Mouse (Mus musculus): ENCODE data around the gene Mnd1. TPM values are rescaled to one million over a fixed set of nuclear protein-coding genes. Genes with fewer than 3 reads are reported as not detected.
A peak's percentile ranks its signal among the peaks of the same experiment; 100 is the strongest.

Mnd1 gene
- polyA plus RNA-seq, 1 experiment from 2014 or later, result 13.6 TPM

DNA sequence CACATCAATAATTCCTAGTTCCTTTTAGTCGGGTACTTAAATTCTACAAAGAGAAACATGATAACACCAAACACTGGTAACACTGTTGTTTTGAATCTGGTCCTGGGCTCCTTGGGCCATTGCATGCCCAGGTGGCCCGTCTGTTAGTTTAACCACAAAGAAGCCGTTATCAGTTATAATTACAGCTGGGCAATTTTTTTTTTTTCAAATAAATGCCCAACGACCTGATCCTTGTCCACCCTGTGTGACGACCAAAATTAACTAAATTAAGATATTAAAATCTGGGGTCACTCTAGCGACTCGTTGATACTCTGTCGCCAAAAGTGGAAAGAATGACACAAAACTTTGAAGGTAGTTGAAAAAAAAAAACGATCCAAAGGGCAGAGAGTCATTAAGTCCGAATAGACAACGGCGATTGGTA is 855 bp downstream of the Mnd1 start:
- H3K27me3 ChIP-seq (replicated peaks; ENCODE audit: control insufficient read depth, insufficient read depth, low read length), result no peaks in the 10 kb centered on the region
- WGBS, result 9% methylated on average over 12 of the region's 12 CpGs
- H3K4me1 ChIP-seq (replicated peaks; ENCODE audit: control insufficient read depth, insufficient read depth, low read length), result 0 out of 2 replicates have a peak, but pooled peaks cover 5% of the 10 kb centered on the region
- peak overlapping the region; percentile 60; the same call in 1 of the 2 replicates for H3K4me3 ChIP-seq (ENCODE audit: low read depth, low read length)
- H3K36me3 ChIP-seq (ENCODE audit: control insufficient read depth, insufficient read depth, low read length), result 0 out of 2 replicates have a peak, but pooled peaks cover under 1% of the 10 kb centered on the region
- peak overlapping the region; percentile 98 for H3K4me2 ChIP-seq (ENCODE audit: low read length)
- ATAC-seq (replicated peaks; ENCODE audit: low FRiP score, low TSS enrichment, low read depth) (no peak), DNase-seq (ENCODE audit: low spot score) (peak; percentile 56)
- no peak overlapping the region for H3K9ac ChIP-seq (ENCODE audit: low read length)
- H3K27ac ChIP-seq (ENCODE audit: low read depth), result no peak overlapping the region
- no peaks in the 10 kb centered on the region; the same call in 1 of the 2 replicates for H3K9me3 ChIP-seq (ENCODE audit: control insufficient read depth, low read length)

DNA sequence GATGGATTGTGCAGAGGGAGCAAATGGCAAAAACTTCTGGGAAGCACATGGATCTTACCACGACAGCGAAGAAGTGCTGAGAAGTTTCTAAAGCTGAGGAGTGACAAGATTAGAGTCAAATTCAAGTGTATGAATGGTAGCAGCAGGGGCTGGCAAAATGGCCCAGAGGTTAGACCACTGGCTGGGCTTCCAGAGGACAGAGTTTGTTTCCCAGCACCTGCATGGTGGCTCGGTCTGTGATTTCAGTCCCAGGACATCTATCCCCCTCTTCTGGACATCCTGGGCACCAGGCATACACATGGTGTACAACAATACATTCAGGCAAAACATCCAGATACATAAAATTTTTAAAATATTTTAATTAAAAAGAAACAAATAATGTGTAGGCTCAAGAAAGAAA is 5.8 kb downstream of the Mnd1 start:
- Histone ChIP-seq H3K27me3 (replicated peaks; ENCODE audit: control insufficient read depth, insufficient read depth, low read length) (no peaks in the 10 kb centered on the region), H3K9ac (ENCODE audit: low read length) (no peak overlapping the region), H3K4me3 (ENCODE audit: low read depth, low read length) (no peak overlapping the region), H3K4me2 (ENCODE audit: low read length) (no peak overlapping the region), H3K27ac (ENCODE audit: low read depth) (no peak overlapping the region), H3K9me3 (ENCODE audit: control insufficient read depth, low read length) (peaks cover 2% of the 10 kb centered on the region; the same call in 1 of the 2 replicates), H3K36me3 (ENCODE audit: control insufficient read depth, insufficient read depth, low read length) (no peaks in the 10 kb centered on the region), H3K4me1 (replicated peaks; ENCODE audit: control insufficient read depth, insufficient read depth, low read length) (0 out of 2 replicates have a peak, but pooled peaks cover 5% of the 10 kb centered on the region)
- DNase-seq (ENCODE audit: low spot score) (peak; percentile 16), ATAC-seq (replicated peaks; ENCODE audit: low FRiP score, low TSS enrichment, low read depth) (no peak)
- WGBS, result 95% methylated on average over 3 of the region's 3 CpGs

DNA sequence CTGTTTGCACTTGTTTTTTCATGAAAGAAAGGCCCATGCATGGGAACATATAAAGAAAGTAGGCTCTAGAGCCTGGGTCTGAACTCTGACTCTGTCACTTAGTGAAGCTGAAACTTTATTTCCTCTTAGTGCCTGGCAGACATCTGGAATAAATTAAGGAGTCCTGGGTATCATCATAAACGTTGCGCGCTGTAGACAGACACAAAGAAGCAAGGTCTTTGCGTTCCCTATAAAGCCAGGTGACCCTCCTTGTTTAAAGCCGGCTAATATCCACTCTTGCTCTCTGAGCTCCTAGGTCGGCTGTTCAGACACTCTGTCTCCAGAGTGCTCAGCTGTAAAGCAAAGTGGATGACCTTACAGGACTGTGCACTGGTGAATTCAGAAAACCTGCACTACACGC is 14.6 kb downstream of the Mnd1 start:
- ATAC-seq (replicated peaks; ENCODE audit: low FRiP score, low TSS enrichment, low read depth) (no peak), DNase-seq (ENCODE audit: low spot score) (no peak)
- Histone ChIP-seq H3K4me3 (ENCODE audit: low read depth, low read length) (no peak overlapping the region), H3K9me3 (ENCODE audit: control insufficient read depth, low read length) (no peaks in the 10 kb centered on the region), H3K9ac (ENCODE audit: low read length) (no peak overlapping the region), H3K36me3 (ENCODE audit: control insufficient read depth, insufficient read depth, low read length) (no peaks in the 10 kb centered on the region), H3K27ac (ENCODE audit: low read depth) (no peak overlapping the region), H3K4me2 (ENCODE audit: low read length) (no peak overlapping the region), H3K4me1 (replicated peaks; ENCODE audit: control insufficient read depth, insufficient read depth, low read length) (no peaks in the 10 kb centered on the region), H3K27me3 (replicated peaks; ENCODE audit: control insufficient read depth, insufficient read depth, low read length) (no peaks in the 10 kb centered on the region)
- 28% methylated on average over 7 of the region's 7 CpGs for WGBS

DNA sequence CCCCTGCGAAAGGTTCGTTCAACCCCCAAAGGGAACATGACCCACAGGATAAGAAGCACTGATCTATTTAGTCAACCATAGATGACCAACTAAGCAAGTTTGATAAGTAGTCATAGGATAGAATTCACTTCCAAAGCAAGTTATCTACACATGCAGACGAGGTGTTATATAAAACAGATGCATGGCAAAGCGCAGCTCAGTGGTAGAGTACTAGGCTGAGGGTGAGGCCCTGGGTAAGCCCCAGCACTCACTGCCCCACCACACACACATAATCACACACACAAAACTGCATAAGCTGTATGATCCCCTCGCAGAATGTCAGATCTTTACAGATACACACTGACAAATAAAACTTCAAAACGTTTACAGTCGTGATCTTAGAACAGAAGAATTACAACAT is 19.1 kb downstream of the Mnd1 start:
- WGBS, result 70% methylated on average over 7 of the region's 7 CpGs
- Histone ChIP-seq H3K27ac (ENCODE audit: low read depth) (no peak overlapping the region), H3K36me3 (ENCODE audit: control insufficient read depth, insufficient read depth, low read length) (no peaks in the 10 kb centered on the region), H3K4me2 (ENCODE audit: low read length) (no peak overlapping the region), H3K27me3 (replicated peaks; ENCODE audit: control insufficient read depth, insufficient read depth, low read length) (no peaks in the 10 kb centered on the region), H3K4me3 (ENCODE audit: low read depth, low read length) (no peak overlapping the region), H3K9ac (ENCODE audit: low read length) (no peak overlapping the region), H3K9me3 (ENCODE audit: control insufficient read depth, low read length) (no peaks in the 10 kb centered on the region), H3K4me1 (replicated peaks; ENCODE audit: control insufficient read depth, insufficient read depth, low read length) (no peaks in the 10 kb centered on the region)
- ATAC-seq (replicated peaks; ENCODE audit: low FRiP score, low TSS enrichment, low read depth), result no peak
- DNase-seq (ENCODE audit: low spot score), result no peak

DNA sequence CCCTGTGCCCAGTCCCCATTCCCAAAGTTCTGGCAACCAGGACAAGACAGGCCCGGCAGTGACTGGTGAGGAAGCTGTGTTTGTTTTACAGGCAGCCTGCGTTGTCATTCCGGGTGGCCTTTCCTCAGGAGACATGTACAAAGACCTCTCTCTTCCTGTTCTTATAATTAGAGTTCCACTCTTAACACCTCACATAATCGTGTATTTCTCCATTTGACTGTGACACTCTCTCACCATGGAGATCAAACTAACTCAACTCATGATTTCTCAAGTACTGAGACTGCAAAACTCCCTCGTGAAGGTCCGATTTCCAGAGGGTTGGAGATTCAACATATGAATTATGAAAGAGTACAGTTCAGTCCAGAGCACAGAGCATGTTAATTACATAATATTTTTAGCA is 19.7 kb downstream of the Mnd1 start:
- no peaks in the 10 kb centered on the region for H3K27me3 ChIP-seq (replicated peaks; ENCODE audit: control insufficient read depth, insufficient read depth, low read length)
- H3K4me1 ChIP-seq (replicated peaks; ENCODE audit: control insufficient read depth, insufficient read depth, low read length), result peaks cover 4% of the 10 kb centered on the region; the same call in 1 of the 2 replicates
- DNase-seq (ENCODE audit: low spot score) (no peak), ATAC-seq (replicated peaks; ENCODE audit: low FRiP score, low TSS enrichment, low read depth) (no peak)
- WGBS, result 66% methylated on average over 6 of the region's 6 CpGs
- H3K9ac ChIP-seq (ENCODE audit: low read length), result no peak overlapping the region
- no peak overlapping the region for H3K4me3 ChIP-seq (ENCODE audit: low read depth, low read length)
- H3K9me3 ChIP-seq (ENCODE audit: control insufficient read depth, low read length), result no peaks in the 10 kb centered on the region
- H3K4me2 ChIP-seq (ENCODE audit: low read length), result no peak overlapping the region
- H3K36me3 ChIP-seq (ENCODE audit: control insufficient read depth, insufficient read depth, low read length), result no peaks in the 10 kb centered on the region
- no peak overlapping the region for H3K27ac ChIP-seq (ENCODE audit: low read depth)

DNA sequence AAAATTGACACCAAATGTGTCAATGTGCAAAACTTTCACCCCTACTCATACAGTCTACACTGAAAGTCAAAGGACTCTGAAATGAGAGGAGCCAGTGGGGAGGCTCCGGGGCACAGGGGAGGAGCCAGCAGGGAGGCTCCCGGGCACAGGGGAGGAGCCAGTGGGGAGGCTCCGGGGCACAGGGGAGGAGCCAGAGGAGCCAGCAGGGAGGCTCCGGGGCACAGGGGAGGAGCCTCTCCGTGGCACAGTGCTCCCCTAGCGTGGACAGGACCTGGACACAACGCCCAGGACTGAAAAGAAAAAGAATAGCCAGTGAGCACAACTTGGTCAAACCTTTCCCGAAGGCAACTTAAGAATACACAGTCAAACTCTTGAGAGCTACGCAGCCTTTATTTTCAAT is 20.2 kb downstream of the Mnd1 start:
- Histone ChIP-seq H3K27ac (ENCODE audit: low read depth) (no peak overlapping the region), H3K4me3 (ENCODE audit: low read depth, low read length) (no peak overlapping the region), H3K9me3 (ENCODE audit: control insufficient read depth, low read length) (no peaks in the 10 kb centered on the region), H3K4me2 (ENCODE audit: low read length) (no peak overlapping the region), H3K4me1 (replicated peaks; ENCODE audit: control insufficient read depth, insufficient read depth, low read length) (peaks cover 8% of the 10 kb centered on the region; the same call in 1 of the 2 replicates), H3K9ac (ENCODE audit: low read length) (no peak overlapping the region), H3K36me3 (ENCODE audit: control insufficient read depth, insufficient read depth, low read length) (no peaks in the 10 kb centered on the region), H3K27me3 (replicated peaks; ENCODE audit: control insufficient read depth, insufficient read depth, low read length) (no peaks in the 10 kb centered on the region)
- DNase-seq (ENCODE audit: low spot score) (no peak), ATAC-seq (replicated peaks; ENCODE audit: low FRiP score, low TSS enrichment, low read depth) (no peak)
- WGBS, result 44% methylated on average over 9 of the region's 9 CpGs

DNA sequence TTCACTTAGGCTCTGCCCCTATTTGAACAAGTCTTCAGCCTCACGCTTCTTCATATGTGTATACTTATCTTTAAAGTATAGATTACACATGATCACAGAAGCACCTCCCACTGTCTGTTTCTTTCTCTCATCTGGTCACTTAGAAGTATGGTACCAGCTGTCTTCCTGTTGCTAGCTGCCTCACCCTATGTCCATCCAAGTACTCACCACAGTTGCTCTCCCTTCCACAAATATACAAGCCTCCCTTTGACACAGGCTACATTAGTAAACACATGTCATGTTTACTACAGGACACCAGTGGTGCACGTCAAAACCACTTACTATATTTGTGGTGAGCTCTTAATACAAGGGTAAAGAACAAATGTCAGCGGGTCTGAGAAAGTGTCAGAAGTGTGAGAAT is 24.2 kb downstream of the Mnd1 start:
- peaks cover 11% of the 10 kb centered on the region; the same call in 1 of the 2 replicates for H3K4me1 ChIP-seq (replicated peaks; ENCODE audit: control insufficient read depth, insufficient read depth, low read length)
- no peak for ATAC-seq (replicated peaks; ENCODE audit: low FRiP score, low TSS enrichment, low read depth)
- WGBS, result 74% methylated on average over 3 of the region's 3 CpGs
- no peak for DNase-seq (ENCODE audit: low spot score)
- H3K9ac ChIP-seq (ENCODE audit: low read length), result no peak overlapping the region
- H3K9me3 ChIP-seq (ENCODE audit: control insufficient read depth, low read length), result no peaks in the 10 kb centered on the region
- no peaks in the 10 kb centered on the region for H3K36me3 ChIP-seq (ENCODE audit: control insufficient read depth, insufficient read depth, low read length)
- H3K4me3 ChIP-seq (ENCODE audit: low read depth, low read length), result no peak overlapping the region
- H3K4me2 ChIP-seq (ENCODE audit: low read length), result no peak overlapping the region
- no peaks in the 10 kb centered on the region for H3K27me3 ChIP-seq (replicated peaks; ENCODE audit: control insufficient read depth, insufficient read depth, low read length)
- no peak overlapping the region for H3K27ac ChIP-seq (ENCODE audit: low read depth)

DNA sequence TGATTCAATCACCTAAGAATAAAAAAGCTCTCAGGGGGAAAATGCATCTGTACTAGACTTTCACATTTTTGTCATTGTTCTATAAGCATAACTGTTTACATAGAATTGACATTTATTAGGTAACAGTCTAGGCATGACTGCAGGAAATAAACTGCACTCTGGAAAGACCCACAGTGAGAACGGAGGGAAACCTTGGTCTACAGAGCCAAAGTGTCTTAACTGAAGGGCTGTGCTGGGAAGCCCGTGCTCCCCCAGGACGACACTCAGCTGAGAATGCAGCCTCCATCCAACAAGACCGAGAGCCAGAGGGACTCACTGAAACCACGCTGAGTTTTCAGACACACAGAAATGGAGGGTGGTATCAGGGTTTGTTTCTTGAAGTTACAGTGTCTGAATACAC is 24.8 kb downstream of the Mnd1 start:
- no peak overlapping the region for H3K27ac ChIP-seq (ENCODE audit: low read depth)

More for the DNA sequence above, 24.8 kb downstream of the Mnd1 start:
- Histone ChIP-seq H3K4me1 (replicated peaks; ENCODE audit: control insufficient read depth, insufficient read depth, low read length) (peaks cover 11% of the 10 kb centered on the region; the same call in 1 of the 2 replicates), H3K4me3 (ENCODE audit: low read depth, low read length) (no peak overlapping the region), H3K9me3 (ENCODE audit: control insufficient read depth, low read length) (no peaks in the 10 kb centered on the region), H3K4me2 (ENCODE audit: low read length) (no peak overlapping the region), H3K9ac (ENCODE audit: low read length) (no peak overlapping the region), H3K36me3 (ENCODE audit: control insufficient read depth, insufficient read depth, low read length) (no peaks in the 10 kb centered on the region), H3K27me3 (replicated peaks; ENCODE audit: control insufficient read depth, insufficient read depth, low read length) (no peaks in the 10 kb centered on the region)
- 33% methylated on average over 5 of the region's 5 CpGs for WGBS
- ATAC-seq (replicated peaks; ENCODE audit: low FRiP score, low TSS enrichment, low read depth) (no peak), DNase-seq (ENCODE audit: low spot score) (no peak)

All from intestine, embryonic 14.5 days (tissue).